Mouse (Mus musculus) spleen, postnatal 10 days (tissue): ENCODE measurements around the gene Bspry.
"Not testable (repeated sequence)": the region's sequence is repeated elsewhere in the genome, so short reads cannot be mapped to it uniquely, and the experiment has no call there.

Experiments
- DNase-seq, 2 experiments: peaks; one replicate each; pipeline ENCODE4 v3.0.0; 2021 to 2022; ENCODE audit warnings: low spot score in 2 of 2

Bspry gene

GRCm38 (mm10) chr4:62479937-62480708 lies at the start of gene Bspry:
Bspry (plus strand) TSS chr4:62480053.
- peak; percentile 41 to 57 for DNase-seq

DNA sequence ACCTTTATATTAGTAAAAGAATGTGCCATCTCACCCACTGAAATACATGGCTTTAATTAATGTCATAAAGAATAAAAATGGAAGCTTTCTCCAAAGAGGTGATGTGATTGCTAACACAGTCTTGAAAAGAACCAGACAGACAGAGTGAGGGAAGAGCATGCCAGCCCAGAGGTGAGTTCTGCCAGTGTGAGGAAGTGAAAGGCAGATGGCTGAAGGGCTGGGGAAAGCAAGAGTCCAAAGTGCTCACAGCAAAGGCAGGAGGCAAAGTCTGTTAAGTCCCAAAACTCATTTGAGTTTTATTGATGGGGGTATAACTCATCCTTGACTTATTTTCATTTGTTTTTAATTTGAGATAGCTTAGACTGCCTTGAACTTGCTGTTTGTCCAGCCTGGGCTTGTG lies 49.2 kb upstream of the Bspry start:
- DNase-seq, result no peak

DNA sequence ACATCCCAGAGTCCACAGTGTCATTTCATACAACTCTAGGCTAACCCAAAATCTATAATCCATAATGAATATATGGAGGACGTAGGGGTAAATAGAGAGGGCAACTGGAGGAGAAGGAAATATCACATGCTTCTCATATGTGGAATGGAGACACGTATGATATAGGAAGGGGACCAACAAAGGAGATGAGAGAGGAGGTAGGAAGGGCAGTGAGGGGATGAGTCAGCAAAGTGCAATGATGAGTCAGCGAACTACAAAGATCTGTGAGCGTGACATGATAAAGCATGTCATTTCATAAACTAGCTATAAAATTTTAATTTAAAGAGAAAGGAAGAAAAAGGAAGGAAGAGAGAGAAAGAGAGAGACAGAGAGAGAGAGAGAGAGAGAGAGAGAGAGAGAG lies 48.3 kb upstream of the Bspry start:
- peak in 1 of 2 experiments; percentile 51 for DNase-seq

- DNase-seq, result no peak
Observed at GRCm38 (mm10) chr4:62433939-62434870, 45.6 kb upstream of the Bspry start.

DNA sequence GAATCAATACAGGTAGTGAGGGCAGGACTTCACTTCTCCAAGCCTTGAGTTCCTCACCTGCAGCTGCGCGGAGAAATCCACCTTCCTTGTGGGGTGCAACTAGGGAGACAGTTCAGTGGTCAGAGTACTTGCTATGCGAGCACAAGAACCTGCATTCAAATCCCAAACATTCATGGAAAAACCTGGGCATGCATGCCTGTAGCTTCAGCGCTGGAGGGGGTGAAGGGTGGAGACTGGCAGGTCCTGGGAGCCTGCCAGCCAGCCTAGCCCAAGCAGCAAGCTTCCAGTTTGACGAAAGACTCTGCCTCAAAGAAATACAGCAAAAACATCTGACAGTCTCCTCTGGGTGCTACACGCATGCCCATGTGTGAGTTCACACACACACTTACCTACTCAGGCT lies 44.8 kb upstream of the Bspry start, which contains the start of gene Rnf183:
TSS of gene Rnf183 (minus strand) at position 172 of the 400 bp plus-strand sequence.
- DNase-seq, result no peak

DNA sequence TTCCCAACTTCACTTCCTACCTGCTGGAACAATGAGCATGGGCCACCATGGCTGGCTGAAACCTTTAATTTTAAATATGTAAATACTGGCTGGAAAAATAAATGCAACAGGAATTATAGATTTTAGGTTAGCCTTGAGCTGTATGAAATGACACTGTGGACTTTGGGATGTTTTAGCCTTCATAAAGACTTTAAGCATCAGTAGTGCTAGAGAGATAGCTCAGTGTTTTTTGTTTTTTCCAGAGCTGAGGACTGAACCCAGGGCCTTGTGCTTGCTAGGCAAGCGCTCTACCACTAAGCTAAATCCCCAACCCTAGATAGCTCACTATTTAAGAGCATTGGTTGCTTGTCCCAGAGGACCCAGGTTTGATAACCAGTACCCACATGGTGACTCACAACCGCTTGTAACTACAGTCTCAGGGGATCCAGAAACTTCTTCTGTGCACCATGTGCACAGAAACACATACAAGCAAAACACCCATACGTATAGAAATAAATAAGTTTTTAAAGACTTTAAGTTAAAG lies 42.5 kb upstream of the Bspry start:
- no peak for DNase-seq

GRCm38 (mm10) chr4:62437871-62438270 lies 42.0 kb upstream of the Bspry start:
- no peak for DNase-seq

GRCm38 (mm10) chr4:62439793-62440192 lies 40.1 kb upstream of the Bspry start:
- DNase-seq, result no peak

DNA sequence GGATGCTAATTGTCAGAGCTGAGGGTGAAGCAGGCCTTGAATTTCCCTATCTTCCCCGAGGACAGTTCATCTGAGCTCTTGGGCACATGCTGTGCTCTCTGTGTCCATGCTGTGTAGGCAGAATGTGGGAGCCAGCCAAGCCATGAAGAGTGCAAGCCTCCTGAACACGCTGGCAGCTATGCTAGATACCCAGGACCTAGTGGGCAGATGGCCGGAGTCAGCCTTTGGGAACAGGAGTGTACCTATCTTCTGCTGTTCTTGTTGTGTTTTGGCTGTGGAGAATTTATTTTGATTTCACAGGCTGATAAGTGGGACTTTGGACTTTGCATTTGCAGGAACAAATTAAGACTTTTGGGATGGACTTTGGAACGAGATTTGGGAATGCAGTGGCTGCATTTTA lies 39.3 kb upstream of the Bspry start:
- DNase-seq, result no peak

DNA sequence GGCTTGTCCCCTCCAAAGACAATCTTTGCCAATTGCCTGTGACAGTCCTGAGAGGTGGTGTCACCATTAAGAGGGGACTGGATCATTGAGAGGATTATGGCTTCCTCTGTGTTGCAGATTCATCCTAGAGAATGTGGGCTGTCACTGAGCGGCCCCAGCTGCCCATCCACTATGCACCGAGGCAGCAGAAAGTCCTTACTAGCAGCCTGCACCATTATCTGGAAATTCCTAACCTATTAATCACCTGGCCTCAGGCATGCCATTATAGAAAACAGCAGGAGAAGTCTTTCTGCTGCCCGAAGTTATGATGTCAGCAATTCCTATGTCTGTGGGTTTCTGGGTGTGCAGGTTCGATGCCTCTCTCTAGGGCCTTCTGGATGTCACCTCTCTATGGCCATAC lies 38.9 kb upstream of the Bspry start:
- DNase-seq, result no peak

DNA sequence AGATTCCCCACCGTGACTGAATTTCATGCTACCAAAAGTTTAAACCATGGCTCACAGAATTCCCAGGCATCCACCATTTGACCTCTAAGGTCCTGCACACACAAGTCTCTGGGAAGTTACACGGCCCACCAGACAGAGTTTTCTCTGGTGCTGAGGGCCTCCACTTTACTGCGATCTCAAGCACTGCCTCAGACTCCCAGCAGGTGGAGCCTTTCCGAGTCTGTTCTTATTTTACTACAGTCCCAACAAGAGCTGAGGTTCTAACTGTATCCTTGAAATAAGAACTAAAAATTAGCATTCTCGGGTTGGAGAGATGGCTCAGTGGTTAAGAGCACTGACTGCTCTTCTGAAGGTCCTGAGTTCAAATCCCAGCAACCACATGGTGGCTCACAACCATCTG lies 24.9 kb upstream of the Bspry start:
- DNase-seq, result peak in 1 of 2 experiments; percentile 64

DNA sequence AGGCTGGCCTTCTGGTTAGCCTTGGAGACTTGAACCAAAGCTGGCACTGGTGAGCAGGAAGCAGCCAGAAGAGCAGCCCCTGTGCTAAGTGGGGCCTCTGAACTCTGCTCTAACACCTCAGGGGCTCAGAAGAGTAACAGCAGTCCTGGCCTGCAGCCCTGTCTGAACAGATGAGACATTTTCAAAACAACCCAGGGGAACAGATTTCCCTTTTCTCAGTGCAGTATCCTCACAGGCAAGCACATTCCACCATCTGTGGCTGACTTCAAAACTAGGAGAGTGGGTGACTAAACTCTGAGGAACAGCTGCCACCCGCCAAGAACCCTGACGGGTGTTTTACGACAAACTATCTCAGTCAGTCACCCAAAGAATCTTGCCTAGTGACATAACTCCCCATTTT lies 20.8 kb upstream of the Bspry start:
- DNase-seq, result no peak

- DNase-seq, result no peak
Observed at GRCm38 (mm10) chr4:62460348-62460747, 19.5 kb upstream of the Bspry start.

- DNase-seq, result no peak
Observed at GRCm38 (mm10) chr4:62463124-62463523, 16.7 kb upstream of the Bspry start.

DNA sequence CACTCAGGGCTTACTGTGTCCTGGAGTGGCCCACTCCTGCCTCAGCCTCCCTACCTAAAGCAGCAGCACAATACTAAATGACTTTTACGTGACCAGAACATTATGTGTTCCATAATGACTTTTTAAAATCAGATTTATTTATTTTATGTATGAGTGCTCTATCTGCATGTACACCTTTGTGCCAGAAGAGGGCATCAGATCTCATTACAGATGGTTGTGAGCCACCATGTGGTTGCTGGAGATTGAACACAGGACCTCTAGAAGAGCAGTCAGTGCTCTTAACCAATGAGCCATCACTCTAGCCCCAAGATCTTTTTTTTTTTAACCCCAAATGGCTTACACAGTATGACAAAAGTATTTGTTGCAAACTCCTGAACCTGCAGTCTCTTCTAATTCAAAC lies 11.7 kb upstream of the Bspry start:
- no peak for DNase-seq

- DNase-seq, result peak; percentile 85
Observed at GRCm38 (mm10) chr4:62470598-62471051, 9.2 kb upstream of the Bspry start, which contains the start of gene Wdr31. Wdr31 (minus strand) TSS chr4:62470896.

GRCm38 (mm10) chr4:62472071-62472470 lies 7.8 kb upstream of the Bspry start:
- no peak for DNase-seq

GRCm38 (mm10) chr4:62475131-62475530 lies 4.7 kb upstream of the Bspry start:
- no peak for DNase-seq

GRCm38 (mm10) chr4:62475793-62476192 lies 4.1 kb upstream of the Bspry start:
- no peak for DNase-seq

DNA sequence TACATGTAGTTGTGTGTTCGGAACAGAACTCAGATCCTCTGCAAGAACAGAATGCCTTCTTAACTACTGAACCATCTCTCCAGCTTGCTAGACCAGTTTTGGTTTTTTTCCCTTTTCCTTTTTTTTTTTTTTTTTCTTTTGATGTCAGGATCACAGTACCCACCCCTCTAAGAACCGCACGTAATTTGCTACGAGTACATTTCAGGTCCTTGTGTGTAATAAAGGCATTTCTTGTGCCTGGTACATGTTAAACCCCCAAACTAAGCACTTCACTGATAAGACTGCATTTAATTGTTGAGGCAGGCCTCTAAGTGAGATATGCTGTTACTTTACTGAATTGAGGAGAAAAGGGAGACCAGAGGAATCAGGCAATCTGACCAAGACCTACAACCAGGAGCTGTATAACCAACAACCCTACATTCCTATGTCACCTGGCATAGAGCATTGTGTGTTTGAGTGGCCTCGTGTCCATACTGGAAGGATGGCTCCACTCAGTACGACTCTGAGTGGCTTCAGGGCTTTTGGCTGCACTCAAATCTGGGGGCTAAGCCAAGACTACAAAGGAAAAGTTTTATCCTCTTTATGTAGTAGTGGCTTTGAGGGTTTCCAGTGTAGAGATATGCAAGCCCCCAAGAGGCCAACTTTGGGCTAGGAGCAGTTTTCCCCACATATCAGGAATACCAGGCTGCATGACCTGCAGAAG lies 2.2 kb upstream of the Bspry start:
- DNase-seq, result no peak

DNA sequence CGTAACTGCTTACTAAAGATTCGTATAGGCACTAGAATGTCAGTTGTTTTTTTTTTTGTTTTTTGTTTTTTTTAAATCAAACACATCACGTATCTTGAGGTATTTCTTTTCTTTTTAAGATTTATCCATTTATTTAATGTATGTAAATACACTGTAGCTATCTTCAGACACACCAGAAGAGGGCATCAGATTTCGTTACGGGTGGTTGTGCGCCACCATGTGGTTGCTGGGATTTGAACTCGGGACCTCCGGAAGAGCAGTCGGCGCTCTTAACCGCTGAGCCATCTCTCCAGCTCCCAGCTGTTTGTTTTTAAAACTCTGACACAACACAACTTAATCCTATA lies 288 bp upstream of the Bspry start:
- not testable (repeated sequence) for DNase-seq
